Mouse (Mus musculus) brain, adult 2 months (tissue): ENCODE data around the gene Spata13.

Source experiments
- DNase-seq: peaks from one replicate; pipeline ENCODE4 v3.0.0; 2011; ENCODE audit warnings: low read depth, low spot score

The Spata13 gene

GRCm38 (mm10) chr14:60639195-60639594 lies 5.4 kb downstream of the Spata13 start:
- no peak for DNase-seq

- DNase-seq = no peak
These were observed 7.3 kb downstream of the Spata13 start for GRCm38 (mm10) chr14:60641120-60641519.

- no peak for DNase-seq
These were observed 8.3 kb downstream of the Spata13 start for GRCm38 (mm10) chr14:60642131-60642530.

- DNase-seq = peak; percentile 81
These were observed 9.5 kb downstream of the Spata13 start for GRCm38 (mm10) chr14:60643098-60643870.

- DNase-seq = no peak
These were observed 12.6 kb downstream of the Spata13 start for GRCm38 (mm10) chr14:60646373-60646772.

- no peak for DNase-seq
These were observed 14.1 kb downstream of the Spata13 start for GRCm38 (mm10) chr14:60647885-60648284.

GRCm38 (mm10) chr14:60648956-60649355 lies 15.2 kb downstream of the Spata13 start:
- DNase-seq = no peak

GRCm38 (mm10) chr14:60653184-60653583 lies 19.4 kb downstream of the Spata13 start:
- DNase-seq = no peak

- no peak for DNase-seq
These were observed 20.2 kb downstream of the Spata13 start for GRCm38 (mm10) chr14:60653977-60654376.

- DNase-seq = no peak
These were observed 20.9 kb downstream of the Spata13 start for GRCm38 (mm10) chr14:60654708-60655107.

- DNase-seq = peak; percentile 91
These were observed 22.3 kb downstream of the Spata13 start for GRCm38 (mm10) chr14:60655941-60656700.

- DNase-seq = no peak
These were observed 22.9 kb downstream of the Spata13 start for GRCm38 (mm10) chr14:60656701-60657085.

- DNase-seq = no peak
These were observed 24.1 kb downstream of the Spata13 start for GRCm38 (mm10) chr14:60657891-60658290.

GRCm38 (mm10) chr14:60659498-60659897 lies 25.7 kb downstream of the Spata13 start:
- peak; percentile 89 for DNase-seq

GRCm38 (mm10) chr14:60660591-60660990 lies 26.8 kb downstream of the Spata13 start:
- DNase-seq = no peak

- DNase-seq = no peak
These were observed 27.5 kb downstream of the Spata13 start for GRCm38 (mm10) chr14:60661281-60661680.

- no peak for DNase-seq
These were observed 29.6 kb downstream of the Spata13 start for GRCm38 (mm10) chr14:60663309-60663940.

GRCm38 (mm10) chr14:60664641-60665040 lies 30.8 kb downstream of the Spata13 start:
- peak; percentile 42 for DNase-seq

GRCm38 (mm10) chr14:60665263-60665662 lies 31.5 kb downstream of the Spata13 start:
- no peak for DNase-seq

GRCm38 (mm10) chr14:60666252-60666651 lies 32.5 kb downstream of the Spata13 start:
- DNase-seq = no peak

- peak; percentile 76 for DNase-seq
These were observed 36.4 kb downstream of the Spata13 start for GRCm38 (mm10) chr14:60670191-60670590.

GRCm38 (mm10) chr14:60671504-60671903 lies 37.7 kb downstream of the Spata13 start:
- no peak for DNase-seq
